Mouse (Mus musculus): ENCODE measurements around the gene Hsd17b3. TPM values are rescaled to one million over a fixed set of nuclear protein-coding genes. Genes with fewer than 3 reads are reported as not detected.

Gene Hsd17b3
- not detected for polyA plus RNA-seq (2015; fragmentation: Illumina TruSeq; extraction: RNeasy Lipid Tissue Mini Kit (QIAGEN cat#74804); ENCODE audit: low read depth, low replicate concordance)

DNA sequence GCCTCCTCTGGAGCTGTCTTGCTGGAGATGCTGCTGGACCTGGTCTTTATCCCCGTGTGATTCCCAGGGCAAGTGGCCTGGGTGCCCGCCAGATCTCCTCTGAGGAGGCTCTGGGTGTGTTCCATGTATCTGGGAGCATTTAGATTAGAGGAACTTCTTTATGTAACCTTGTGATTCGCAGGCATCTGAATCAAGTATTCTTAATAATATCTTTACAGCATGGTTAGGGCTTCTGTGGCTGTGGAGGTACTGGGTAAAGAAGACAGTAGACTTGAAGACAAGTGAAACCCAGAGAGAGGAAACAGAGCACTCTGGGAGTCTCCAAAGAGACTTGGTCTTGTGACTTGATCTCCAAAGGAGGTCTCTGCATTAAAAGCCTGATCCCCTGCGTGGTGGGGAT, at the start of gene Hsd17b3:
Gene Hsd17b3, minus strand, starts transcription at position 101 of the 400 bp plus-strand sequence.

DNA sequence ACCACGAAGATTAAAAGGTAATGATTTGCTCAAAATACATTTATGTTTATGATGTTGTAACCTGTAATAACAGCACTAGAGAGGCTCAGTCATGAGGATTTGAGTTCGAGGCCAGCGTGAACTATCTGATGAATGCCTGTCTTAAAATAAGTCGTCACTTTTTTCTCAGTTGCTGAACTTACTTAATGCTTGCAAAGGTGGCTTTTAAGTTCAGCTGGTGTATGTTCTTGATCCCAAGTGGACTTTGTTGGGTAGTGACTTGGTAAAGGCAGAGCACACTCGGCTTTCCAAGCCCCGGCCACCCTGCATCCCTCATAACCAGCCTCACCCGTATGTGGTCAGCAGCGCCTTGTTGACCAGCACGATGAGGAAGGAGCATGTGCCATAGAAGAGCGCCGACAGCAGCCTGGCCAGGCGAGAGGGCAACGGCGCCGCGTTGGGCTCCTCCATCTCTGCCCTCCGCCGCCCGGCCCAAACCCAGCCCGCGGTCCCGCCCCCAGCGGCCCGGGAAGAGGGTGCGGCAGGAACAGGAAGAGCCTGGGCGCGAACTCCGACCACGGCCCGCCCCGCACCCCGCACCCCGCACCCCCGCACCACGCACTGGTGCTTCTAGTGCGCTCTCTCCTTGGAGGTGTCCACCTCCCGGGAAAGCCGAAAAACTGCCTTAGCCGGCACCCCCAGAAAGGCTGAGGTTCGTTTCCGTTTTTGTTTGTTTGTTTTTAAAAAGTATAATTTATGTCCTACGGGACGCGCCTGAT, 40.0 kb upstream of the Hsd17b3 start, which contains the start of gene Slc35d2:
Gene Slc35d2, minus strand, starts transcription at position 511 of the 758 bp plus-strand sequence.

Other genes with a start within 250 kb of the Hsd17b3 start
- 1.1 TPM for gene Slc35d2, start 40.1 kb upstream of the Hsd17b3 start, polyA plus RNA-seq (2015; fragmentation: Illumina TruSeq; extraction: RNeasy Lipid Tissue Mini Kit (QIAGEN cat#74804); ENCODE audit: low read depth, low replicate concordance)
- 29.7 TPM for gene Zfp367, start 64.0 kb upstream of the Hsd17b3 start, polyA plus RNA-seq (2015; fragmentation: Illumina TruSeq; extraction: RNeasy Lipid Tissue Mini Kit (QIAGEN cat#74804); ENCODE audit: low read depth, low replicate concordance)
- 193 TPM for gene Habp4, start 72.6 kb upstream of the Hsd17b3 start, polyA plus RNA-seq (2015; fragmentation: Illumina TruSeq; extraction: RNeasy Lipid Tissue Mini Kit (QIAGEN cat#74804); ENCODE audit: low read depth, low replicate concordance)
- 6.6 TPM for gene Cdc14b, start 186.1 kb upstream of the Hsd17b3 start, polyA plus RNA-seq (2015; fragmentation: Illumina TruSeq; extraction: RNeasy Lipid Tissue Mini Kit (QIAGEN cat#74804); ENCODE audit: low read depth, low replicate concordance)
- 19.2 TPM for gene Aaed1, start 223.5 kb upstream of the Hsd17b3 start, polyA plus RNA-seq (2015; fragmentation: Illumina TruSeq; extraction: RNeasy Lipid Tissue Mini Kit (QIAGEN cat#74804); ENCODE audit: low read depth, low replicate concordance)

Measured in brain, adult 10 weeks (tissue).